Mouse (Mus musculus): ENCODE results near the gene Ankrd44. TPM values are rescaled to one million over a fixed set of nuclear protein-coding genes. Genes with fewer than 3 reads are reported as not detected.

Ankrd44 gene
- polyA plus RNA-seq, 1 experiment: 7.1 TPM

DNA sequence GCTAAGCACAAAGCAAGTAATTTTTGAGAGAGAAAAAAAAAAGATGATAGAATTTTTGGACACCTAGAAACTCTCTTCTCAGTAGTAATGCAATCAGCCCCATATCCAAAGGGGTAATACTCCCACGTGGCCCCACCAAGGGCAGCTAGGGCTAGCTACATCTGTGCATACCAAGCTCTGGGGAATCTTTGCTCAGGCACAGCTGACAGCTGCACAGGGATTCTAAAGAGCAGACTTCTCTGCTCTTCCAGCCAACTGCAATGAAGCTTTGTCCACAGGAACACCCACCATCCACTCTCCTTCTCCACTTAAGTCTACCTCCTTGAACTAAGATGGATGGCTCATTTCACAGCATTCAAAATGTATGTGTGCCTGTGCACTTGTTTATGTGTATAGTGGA, 246.6 kb downstream of the Ankrd44 start:
- WGBS: 82% methylated on average over 1 of the region's 1 CpGs
- DNase-seq (ENCODE audit: low read depth, low spot score): no peak

DNA sequence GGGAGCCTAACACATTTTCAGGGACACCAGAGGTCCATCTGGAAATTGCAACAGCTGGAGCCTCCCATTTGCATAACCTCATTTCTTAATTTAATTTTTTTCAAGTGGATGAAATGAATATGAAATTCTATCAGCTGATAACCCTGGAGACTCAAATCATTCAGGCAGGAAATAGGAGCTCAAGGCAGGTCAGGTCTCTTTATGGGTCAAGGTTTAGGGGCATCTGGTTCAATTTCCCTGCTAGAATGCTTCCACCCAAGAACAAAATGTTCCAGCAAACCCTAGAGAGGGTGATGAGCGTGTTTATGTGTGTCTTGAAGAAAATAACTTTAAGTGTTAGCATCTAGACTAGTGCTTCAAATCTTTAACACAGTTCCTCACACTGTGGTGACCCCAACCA, 248.2 kb downstream of the Ankrd44 start:
- 90% methylated on average over 1 of the region's 1 CpGs for WGBS
- DNase-seq (ENCODE audit: low read depth, low spot score): no peak

GRCm38 (mm10) chr1:54675478-54675877, 250.7 kb downstream of the Ankrd44 start:
- 86% methylated on average over 5 of the region's 5 CpGs for WGBS
- DNase-seq (ENCODE audit: low read depth, low spot score): no peak

GRCm38 (mm10) chr1:54667991-54668390, 258.2 kb downstream of the Ankrd44 start:
- WGBS: 48% methylated on average over 2 of the region's 2 CpGs
- no peak for DNase-seq (ENCODE audit: low read depth, low spot score)

DNA sequence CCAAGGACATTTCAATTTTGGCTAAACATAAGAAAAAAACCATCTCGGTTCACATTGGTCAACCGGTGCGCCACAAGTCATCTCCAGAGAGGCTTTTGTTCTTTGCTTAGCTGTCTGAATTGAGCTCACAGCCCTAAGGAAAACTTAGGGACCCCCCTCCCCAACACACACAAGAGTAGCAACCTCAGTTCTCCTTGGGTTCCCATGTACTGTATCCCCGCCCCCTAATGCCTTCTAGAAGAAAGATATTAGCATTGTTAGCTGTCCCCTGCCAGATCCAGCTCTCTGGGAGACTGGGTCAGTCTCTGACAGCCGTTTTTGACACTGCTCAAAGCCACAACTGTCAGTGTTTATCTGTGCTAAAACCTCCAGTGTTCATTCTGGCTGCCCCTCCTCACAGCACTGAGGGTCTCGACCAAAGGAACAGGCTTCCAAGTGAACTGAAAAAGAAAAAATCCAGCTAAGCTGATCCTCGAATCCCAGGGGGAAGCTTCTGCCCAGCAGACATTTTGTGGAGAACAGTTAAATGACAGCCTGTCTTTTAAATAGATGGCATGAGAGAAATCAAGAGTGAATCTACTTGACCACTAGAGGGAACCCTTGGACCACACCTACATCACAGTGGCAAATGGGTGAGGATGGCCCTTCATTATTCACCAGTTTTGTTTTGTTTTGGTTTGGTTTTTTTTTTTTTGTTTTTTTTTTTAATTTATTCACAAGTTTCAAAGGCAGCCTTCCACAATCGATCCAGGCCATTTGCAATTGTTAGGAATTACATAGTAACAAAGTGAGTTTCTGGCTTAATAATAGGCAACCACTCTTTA, 260.4 kb downstream of the Ankrd44 start:
- 69% methylated on average over 8 of the region's 8 CpGs for WGBS
- peak; percentile 38 for DNase-seq (ENCODE audit: low read depth, low spot score)

DNA sequence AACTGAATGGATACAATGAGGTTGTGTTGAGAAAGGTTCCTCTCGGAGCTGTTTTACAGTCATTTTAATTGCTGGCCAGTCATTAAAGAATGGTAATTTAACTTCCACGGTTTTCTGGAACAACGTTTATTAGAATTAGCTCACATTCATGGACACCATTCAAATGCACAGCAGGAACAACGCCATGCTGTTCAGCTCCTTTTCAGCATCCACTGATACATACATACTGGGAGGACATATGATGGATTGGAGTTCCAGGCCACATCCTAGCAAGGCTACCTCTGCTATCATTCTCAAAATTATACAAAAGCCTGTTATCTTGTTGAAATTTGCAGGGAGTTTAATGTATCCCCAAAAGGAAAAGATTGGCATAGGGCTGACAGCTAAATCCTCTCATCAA, 261.1 kb downstream of the Ankrd44 start:
- DNase-seq (ENCODE audit: low read depth, low spot score): no peak
- 78% methylated on average over 4 of the region's 4 CpGs for WGBS

- WGBS: 75% methylated on average over 6 of the region's 6 CpGs
- DNase-seq (ENCODE audit: low read depth, low spot score): no peak
These were observed 265.5 kb downstream of the Ankrd44 start for GRCm38 (mm10) chr1:54660674-54661073.

DNA sequence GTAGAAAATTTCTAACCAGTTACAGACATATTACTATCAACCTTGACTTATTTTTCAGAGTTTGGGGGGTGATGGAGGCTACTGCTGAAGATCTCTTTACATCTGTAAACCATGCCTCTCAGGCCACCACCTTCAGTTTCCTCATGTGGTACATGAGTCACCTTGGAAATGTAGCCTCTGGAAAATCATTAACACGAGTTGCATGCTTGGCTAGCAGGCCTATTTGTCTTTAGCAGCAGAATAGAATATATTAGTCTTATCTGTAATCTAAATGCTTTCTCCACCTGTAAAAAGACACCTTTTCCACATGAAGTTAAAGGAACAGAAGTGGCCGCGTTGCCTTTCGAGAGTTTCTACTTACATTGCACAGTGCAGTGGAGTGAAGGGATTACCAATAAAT, 267.6 kb downstream of the Ankrd44 start:
- WGBS: 29% methylated on average over 4 of the region's 4 CpGs
- peak; percentile 13 for DNase-seq (ENCODE audit: low read depth, low spot score)

GRCm38 (mm10) chr1:54648237-54648636, 277.9 kb downstream of the Ankrd44 start:
- DNase-seq (ENCODE audit: low read depth, low spot score): no peak
- 81% methylated on average over 5 of the region's 5 CpGs for WGBS

DNA sequence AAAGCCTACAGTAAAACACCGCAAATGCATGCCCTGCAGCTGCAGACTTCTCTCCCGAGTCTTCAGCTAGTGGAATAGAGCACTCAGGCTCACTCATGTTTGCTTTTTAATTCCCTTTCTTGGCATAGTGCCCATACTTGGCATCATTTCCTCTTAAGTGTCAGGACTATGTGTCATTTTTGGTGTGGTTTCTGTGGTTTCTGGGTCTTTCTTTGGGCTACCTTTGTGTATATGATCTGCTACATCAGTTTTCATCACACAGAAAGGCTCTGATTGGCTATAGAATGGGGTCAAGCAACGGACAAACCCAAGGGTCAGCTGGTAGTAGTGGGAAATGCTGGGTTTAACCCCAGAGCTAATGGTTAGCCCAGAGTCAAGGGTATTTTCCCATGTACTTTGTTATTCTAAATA, 278.8 kb downstream of the Ankrd44 start:
- DNase-seq (ENCODE audit: low read depth, low spot score): no peak
- WGBS: 39% methylated on average over 3 of the region's 3 CpGs

GRCm38 (mm10) chr1:54640184-54640795, 285.9 kb downstream of the Ankrd44 start:
- WGBS: 57% methylated on average over 5 of the region's 5 CpGs
- DNase-seq (ENCODE audit: low read depth, low spot score): no peak

- DNase-seq (ENCODE audit: low read depth, low spot score): no peak
- 87% methylated on average over 6 of the region's 6 CpGs for WGBS
These were observed 286.6 kb downstream of the Ankrd44 start for GRCm38 (mm10) chr1:54639506-54640078.

- 96% methylated on average over 2 of the region's 2 CpGs for WGBS
- no peak for DNase-seq (ENCODE audit: low read depth, low spot score)
These were observed 287.1 kb downstream of the Ankrd44 start for GRCm38 (mm10) chr1:54639076-54639475.

DNA sequence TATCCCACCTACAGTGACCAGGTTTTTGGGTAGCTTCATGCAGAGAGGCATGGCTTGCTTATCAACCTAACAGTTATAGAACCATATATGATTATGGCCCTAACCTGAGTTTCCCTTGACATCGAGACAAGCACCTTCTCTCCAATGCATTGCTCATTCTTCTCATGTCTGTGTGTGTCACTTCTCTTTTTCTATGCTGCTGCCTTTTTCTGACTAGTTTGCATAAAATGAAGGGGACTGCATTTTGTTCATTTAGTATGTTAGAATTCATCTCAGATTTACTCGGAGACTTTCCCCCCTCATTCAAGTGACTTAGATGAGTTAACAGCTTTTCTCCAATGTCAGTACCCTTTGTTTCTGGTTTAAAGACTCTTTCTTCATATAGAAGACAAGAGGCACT, 288.8 kb downstream of the Ankrd44 start:
- no peak for DNase-seq (ENCODE audit: low read depth, low spot score)
- WGBS: 88% methylated on average over 2 of the region's 2 CpGs

DNA sequence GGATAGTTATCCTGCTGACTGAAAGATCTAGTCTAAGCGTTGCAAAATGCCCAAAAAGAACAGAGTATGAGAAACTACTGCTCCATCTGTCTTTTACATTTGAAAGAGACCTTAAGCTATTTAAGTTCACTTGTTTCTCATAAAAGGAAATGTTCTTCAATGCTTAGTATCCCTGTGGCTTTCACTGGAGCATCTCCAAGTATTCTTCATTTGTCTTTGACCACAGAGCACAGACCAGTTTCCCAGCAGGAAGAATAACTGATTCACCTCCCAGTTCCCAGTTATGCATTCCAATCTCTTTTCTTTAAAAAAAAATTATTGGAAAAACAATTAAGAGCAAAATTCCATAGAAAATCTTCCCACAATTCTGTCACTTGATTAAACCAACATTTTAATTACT, 297.1 kb downstream of the Ankrd44 start:
- WGBS: 72% methylated on average over 1 of the region's 1 CpGs
- no peak for DNase-seq (ENCODE audit: low read depth, low spot score)

- 70% methylated on average over 6 of the region's 6 CpGs for WGBS
- no peak for DNase-seq (ENCODE audit: low read depth, low spot score)
These were observed 311.2 kb downstream of the Ankrd44 start for GRCm38 (mm10) chr1:54614963-54615362.

DNA sequence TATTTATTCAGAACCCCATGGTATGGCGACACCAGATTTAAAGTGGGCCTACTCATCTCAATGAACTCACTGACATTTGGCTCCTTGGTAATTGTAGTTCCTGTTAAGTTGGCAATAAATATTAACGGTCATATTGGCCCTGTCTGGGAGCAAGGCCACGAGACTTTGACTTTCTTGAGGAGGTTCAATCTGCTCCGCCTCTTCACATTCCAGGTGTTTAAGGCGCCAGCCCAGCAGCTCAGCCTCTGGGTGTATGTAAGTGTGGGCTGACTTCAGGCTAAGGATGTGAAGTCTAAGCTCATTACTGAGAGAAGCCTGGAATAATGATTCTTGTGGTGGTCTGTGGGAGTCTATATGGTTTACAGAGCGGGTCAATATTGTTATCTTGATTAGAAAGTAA, 313.8 kb downstream of the Ankrd44 start:
- 49% methylated on average over 6 of the region's 6 CpGs for WGBS

DNA sequence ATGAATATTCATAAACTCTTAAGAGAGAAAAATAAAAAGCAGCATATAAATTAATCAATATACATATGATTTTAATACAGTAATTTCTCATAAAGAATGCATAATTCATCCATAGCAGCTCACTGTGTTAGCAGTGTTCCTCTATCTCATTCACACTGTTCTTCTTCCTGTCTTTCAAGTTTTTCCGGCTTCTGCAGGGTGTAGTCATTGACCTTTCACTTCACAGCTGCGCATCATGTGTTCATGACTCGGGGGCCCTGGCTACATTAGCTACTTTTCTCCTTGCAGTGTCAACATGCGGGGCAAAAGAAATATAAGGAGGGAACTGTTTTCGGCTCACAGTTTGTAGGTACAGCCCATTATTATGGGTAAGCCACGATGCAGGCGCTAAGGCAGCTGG, 314.3 kb downstream of the Ankrd44 start:
- 33% methylated on average over 7 of the region's 7 CpGs for WGBS
- peak; percentile 52 for DNase-seq (ENCODE audit: low read depth, low spot score)

More for the DNA sequence above, 313.8 kb downstream of the Ankrd44 start:
- no peak for DNase-seq (ENCODE audit: low read depth, low spot score)

- 91% methylated on average over 1 of the region's 1 CpGs for WGBS
- no peak for DNase-seq (ENCODE audit: low read depth, low spot score)
These were observed 319.3 kb downstream of the Ankrd44 start for GRCm38 (mm10) chr1:54606936-54607335.

- DNase-seq (ENCODE audit: low read depth, low spot score): no peak
These were observed 324.5 kb downstream of the Ankrd44 start for GRCm38 (mm10) chr1:54601692-54602091.

GRCm38 (mm10) chr1:54600275-54600674, 325.9 kb downstream of the Ankrd44 start:
- DNase-seq (ENCODE audit: low read depth, low spot score): peak; percentile 75
- 28% methylated on average over 1 of the region's 1 CpGs for WGBS

More at GRCm38 (mm10) chr1:54601692-54602091, 324.5 kb downstream of the Ankrd44 start:
- WGBS: 82% methylated on average over 9 of the region's 9 CpGs

Data from large intestine, adult 2 months (tissue).